Mouse (Mus musculus) adrenal gland (tissue): ENCODE results near the gene Skiv2l.
"Not testable (repeated sequence)": the region's sequence is repeated elsewhere in the genome, so short reads cannot be mapped to it uniquely, and the experiment has no call there.

Source experiments
- intact Hi-C: fragments of 180-260 bp; cut with DNase I; formaldehyde crosslinking; loops from one replicate; pipeline ENCODE4 v1.15.1; 2025

Gene Skiv2l

GRCm38 (mm10) chr17:34836155-34836855 is 13.7 kb downstream of the Skiv2l start:
- intact Hi-C loops, result loop anchor here (5.0 kb wide), 1 partner anchor 146 kb away; the partner anchor contains the start of gene Lsm2

- intact Hi-C loops, result not testable (repeated sequence)
These were observed 19.2 kb downstream of the Skiv2l start for GRCm38 (mm10) chr17:34830776-34831175.

GRCm38 (mm10) chr17:34814818-34815370 is 35.1 kb downstream of the Skiv2l start:
- intact Hi-C loops, result no loop called here

- intact Hi-C loops, result not testable (repeated sequence)
These were observed 36.3 kb downstream of the Skiv2l start for GRCm38 (mm10) chr17:34813747-34814146.

GRCm38 (mm10) chr17:34811275-34811674 is 38.7 kb downstream of the Skiv2l start:
- intact Hi-C loops, result no loop called here

- intact Hi-C loops, result not testable (repeated sequence)
These were observed 39.2 kb downstream of the Skiv2l start for GRCm38 (mm10) chr17:34810811-34811210.

GRCm38 (mm10) chr17:34810411-34810810 is 39.6 kb downstream of the Skiv2l start:
- intact Hi-C loops, result not testable (repeated sequence)

- intact Hi-C loops, result no loop called here
These were observed 41.3 kb downstream of the Skiv2l start for GRCm38 (mm10) chr17:34808599-34809205.

- intact Hi-C loops, result no loop called here
These were observed 42.8 kb downstream of the Skiv2l start for GRCm38 (mm10) chr17:34807176-34807575.

GRCm38 (mm10) chr17:34804871-34805562 is 45.0 kb downstream of the Skiv2l start:
- intact Hi-C loops, result no loop called here

- intact Hi-C loops, result not testable (repeated sequence)
These were observed 45.7 kb downstream of the Skiv2l start, which contains the start of gene Cyp21a1 for GRCm38 (mm10) chr17:34804301-34804700. Gene Cyp21a1 (minus strand): TSS chr17:34804561.

- intact Hi-C loops, result not testable (repeated sequence)
These were observed 46.6 kb downstream of the Skiv2l start for GRCm38 (mm10) chr17:34803367-34803766.

GRCm38 (mm10) chr17:34802756-34803155 is 47.3 kb downstream of the Skiv2l start:
- intact Hi-C loops, result not testable (repeated sequence)

- intact Hi-C loops, result not testable (repeated sequence)
These were observed 49.2 kb downstream of the Skiv2l start for GRCm38 (mm10) chr17:34800781-34801305.

- intact Hi-C loops, result loop anchor here (5.0 kb wide), 1 partner anchor 82 kb away; no protein-coding TSS in a partner anchor
These were observed 50.5 kb downstream of the Skiv2l start for GRCm38 (mm10) chr17:34799531-34799925.

- intact Hi-C loops, result loop anchor here (5.0 kb wide), 1 partner anchor 82 kb away; no protein-coding TSS in a partner anchor
These were observed 51.0 kb downstream of the Skiv2l start for GRCm38 (mm10) chr17:34798866-34799530.

GRCm38 (mm10) chr17:34798071-34798470 is 51.9 kb downstream of the Skiv2l start:
- intact Hi-C loops, result loop anchor here (5.0 kb wide), 1 partner anchor 81 kb away; no protein-coding TSS in a partner anchor

- intact Hi-C loops, result loop anchor here (5.0 kb wide), 1 partner anchor 80 kb away; no protein-coding TSS in a partner anchor
These were observed 52.6 kb downstream of the Skiv2l start for GRCm38 (mm10) chr17:34797211-34797995.

- intact Hi-C loops, result loop anchor here (5.0 kb wide), 1 partner anchor 79 kb away; no protein-coding TSS in a partner anchor
These were observed 53.5 kb downstream of the Skiv2l start for GRCm38 (mm10) chr17:34796311-34797140.
